Mouse (Mus musculus) G1E (cell line): ENCODE results near the gene Map4k5. TPM values are rescaled to one million over a fixed set of nuclear protein-coding genes. Genes with fewer than 3 reads are reported as not detected.

ENCODE experiments used
- ATAC-seq: 2 replicates; pipeline ENCODE4 v1.8.0; 2016; ENCODE audit warnings: mild to moderate bottlenecking; ENCODE audit not compliant: insufficient number of reproducible peaks, poor library complexity, low FRiP score, severe bottlenecking; ENCODE audit errors: extremely low read depth
- DNase-seq: peaks from one replicate; pipeline ENCODE4 v3.0.0; 2012; ENCODE audit warnings: low spot score
- H3K27me3 ChIP-seq: 2 replicates; pipeline ENCODE4 v1.6.1; 2012; ENCODE audit warnings: mild to moderate bottlenecking, low read length, inconsistent platforms; ENCODE audit not compliant: insufficient read depth
- H3K36me3 ChIP-seq: replicated peaks from 2 replicates; pipeline ENCODE3; 2012; ENCODE audit warnings: mild to moderate bottlenecking, inconsistent platforms
- H3K4me1 ChIP-seq: 2 replicates; pipeline ENCODE4 v1.6.1; 2012; ENCODE audit warnings: low read depth, low read length, inconsistent platforms, mixed read lengths; ENCODE audit not compliant: insufficient read depth
- H3K4me3 ChIP-seq: 2 replicates; pipeline ENCODE4 v1.5.1; 2012; ENCODE audit warnings: low read depth, mild to moderate bottlenecking, inconsistent platforms, low read length, moderate library complexity, mixed read lengths
- H3K9me3 ChIP-seq: replicated peaks from 2 replicates; pipeline ENCODE4 v1.6.1; 2012; ENCODE audit warnings: inconsistent platforms
- CTCF ChIP-seq: IDR thresholded peaks from 2 replicates; pipeline ENCODE4 v1.5.1; 2012; ENCODE audit warnings: low read depth, low read length, inconsistent platforms, mixed read lengths
- GATA1 ChIP-seq: IDR thresholded peaks from 2 replicates; pipeline ENCODE4 v1.6.1; 2012; ENCODE audit warnings: borderline replicate concordance, low read length, inconsistent platforms, mixed read lengths
- GATA2 ChIP-seq: IDR thresholded peaks from 2 replicates; pipeline ENCODE4 v1.6.1; 2012; ENCODE audit warnings: low read depth, low read length, inconsistent platforms, borderline replicate concordance
- POLR2AphosphoS5 ChIP-seq: IDR thresholded peaks from 2 replicates; pipeline ENCODE4 v1.6.1; 2012; ENCODE audit warnings: low read depth, low read length, inconsistent platforms; ENCODE audit not compliant: insufficient replicate concordance
- TAL1 ChIP-seq: conservative IDR thresholded peaks from 2 replicates; pipeline ENCODE4 v1.6.1; 2012; ENCODE audit warnings: low read depth, low read length, inconsistent platforms, mixed read lengths
- polyA plus RNA-seq: library from polyadenylated mRNA; stranded (reverse); fragments of >175 nt; gene quantifications from 2 replicates; pipeline ENCODE4 v1.2.3, GENCODE M21; 2012
- total RNA-seq, 2 experiments: library from RNA; stranded (forward) in 1 of 2; stranded (reverse) in 1 of 2; fragments of 200-1000 nt in 1 of 2; fragments of >200 nt in 1 of 2; fragmentation: Nextera tagmentation in 1 of 2; gene quantifications; 2 replicates each; pipeline ENCODE4 v1.2.3; 2014 to 2017

Gene Map4k5
- total and polyA plus RNA-seq, 3 experiments = 5.5 to 36.4 (median 33.9) TPM

- H3K36me3 ChIP-seq = no peaks in the 10 kb centered on the region
- H3K27me3 ChIP-seq = peaks cover 2% of the 10 kb centered on the region; the same call in 1 of the 2 replicates
- H3K4me3 ChIP-seq = no peak overlapping the region
- no peaks in the 10 kb centered on the region for H3K9me3 ChIP-seq
- ATAC-seq = no peak
- TF ChIP-seq CTCF = no peak
- no peak for TF ChIP-seq GATA1
- TF ChIP-seq GATA2 = no peak
- no peak for TF ChIP-seq POLR2AphosphoS5
- TF ChIP-seq TAL1 = no peak
- peaks cover 28% of the 10 kb centered on the region for H3K4me1 ChIP-seq
- no peak for DNase-seq
Measured at GRCm38 (mm10) chr12:69753936-69754335, 139.1 kb downstream of the Map4k5 start.

Other genes starting within 250 kb of the Map4k5 start
- 123 and 151 TPM in 2 replicates for gene Sos2, start 211.3 kb downstream of the Map4k5 start, total RNA-seq (2014; fragmentation: Nextera tagmentation)
- 33.7 and 39.9 TPM in 2 replicates for gene Sos2, start 211.3 kb downstream of the Map4k5 start, total RNA-seq (2017)
- 9.7 and 11.6 TPM in 2 replicates for gene Sos2, start 211.3 kb downstream of the Map4k5 start, polyA plus RNA-seq
- 10.1 and 12.9 TPM in 2 replicates for gene L2hgdh, start 168.3 kb downstream of the Map4k5 start, total RNA-seq (2014; fragmentation: Nextera tagmentation)
- gene L2hgdh, start 168.3 kb downstream of the Map4k5 start, total RNA-seq (2017) = 18.4 and 21.2 TPM in 2 replicates
- gene L2hgdh, start 168.3 kb downstream of the Map4k5 start, polyA plus RNA-seq = 1.9 and 2.2 TPM in 2 replicates
- gene Atp5s, start 168.2 kb downstream of the Map4k5 start, total RNA-seq (2014; fragmentation: Nextera tagmentation) = 66.9 and 83.2 TPM in 2 replicates
- 15.9 and 19.6 TPM in 2 replicates for gene Atp5s, start 168.2 kb downstream of the Map4k5 start, total RNA-seq (2017)
- 8.2 and 12.1 TPM in 2 replicates for gene Atp5s, start 168.2 kb downstream of the Map4k5 start, polyA plus RNA-seq
- not detected in 2 replicates for gene Cdkl1, start 101.9 kb downstream of the Map4k5 start, total RNA-seq (2014; fragmentation: Nextera tagmentation)
- gene Cdkl1, start 101.9 kb downstream of the Map4k5 start, total RNA-seq (2017) = 0.70 TPM in 1 of 2 replicates, not detected in the other
- gene Cdkl1, start 101.9 kb downstream of the Map4k5 start, polyA plus RNA-seq = not detected in 2 replicates
- 2.7 and 2.8 TPM in 2 replicates for gene Atl1, start 586 bp downstream of the Map4k5 start, total RNA-seq (2014; fragmentation: Nextera tagmentation)
- 1.3 and 1.6 TPM in 2 replicates for gene Atl1, start 586 bp downstream of the Map4k5 start, total RNA-seq (2017)
- 0.51 and 0.55 TPM in 2 replicates for gene Atl1, start 586 bp downstream of the Map4k5 start, polyA plus RNA-seq
- 138 and 156 TPM in 2 replicates for gene Sav1, start 93.8 kb upstream of the Map4k5 start, total RNA-seq (2014; fragmentation: Nextera tagmentation)
- gene Sav1, start 93.8 kb upstream of the Map4k5 start, total RNA-seq (2017) = 61.3 and 79.9 TPM in 2 replicates
- gene Sav1, start 93.8 kb upstream of the Map4k5 start, polyA plus RNA-seq = 26.7 and 36.1 TPM in 2 replicates
- gene Nin, start 220.5 kb upstream of the Map4k5 start, total RNA-seq (2014; fragmentation: Nextera tagmentation) = 43.1 and 54.0 TPM in 2 replicates
- 58.3 and 60.6 TPM in 2 replicates for gene Nin, start 220.5 kb upstream of the Map4k5 start, total RNA-seq (2017)
- 22.2 and 24.8 TPM in 2 replicates for gene Nin, start 220.5 kb upstream of the Map4k5 start, polyA plus RNA-seq